Mouse (Mus musculus): ENCODE data around the gene Ubxn2a. TPM values are rescaled to one million over a fixed set of nuclear protein-coding genes. Genes with fewer than 3 reads are reported as not detected.
"Not testable (repeated sequence)": the region's sequence is repeated elsewhere in the genome, so short reads cannot be mapped to it uniquely, and the experiment has no call there.

The Ubxn2a gene
- total and polyA plus RNA-seq, 2 experiments from 2014 or later = 29.0 to 34.9 TPM

DNA sequence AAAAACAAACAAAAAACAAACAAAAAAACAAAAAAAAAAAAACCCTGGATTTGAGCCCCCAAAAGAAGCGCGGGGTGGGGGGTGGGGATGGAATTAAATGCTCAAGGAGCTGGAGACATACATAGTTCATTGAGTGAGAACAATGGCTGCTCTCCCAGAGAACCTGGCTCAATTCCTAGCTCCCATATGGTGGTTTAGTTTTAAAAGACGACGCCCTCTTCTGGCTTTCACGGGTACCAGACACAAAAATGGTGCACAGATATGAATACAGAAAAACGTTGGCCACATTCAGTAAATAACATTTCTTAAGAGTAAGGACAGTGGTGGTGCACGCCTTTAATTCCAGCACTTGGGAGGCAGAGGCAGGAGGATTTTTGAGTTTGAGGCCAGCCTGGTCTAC, 1.6 kb downstream of the Ubxn2a start:
- no peaks in the 10 kb centered on the region for H3K27me3 ChIP-seq (ENCODE audit: insufficient read depth, low read length)
- H3K9ac ChIP-seq = no peak overlapping the region
- H3K27ac ChIP-seq (ENCODE audit: low read depth, low read length) = no peak overlapping the region
- H3K36me3 ChIP-seq (ENCODE audit: insufficient read depth) = no peaks in the 10 kb centered on the region
- H3K4me2 ChIP-seq (ENCODE audit: low read depth) = peak overlapping the region; percentile 74; the same call in 1 of the 2 replicates
- DNase-seq (peak; percentile 24), ATAC-seq (no peak)
- H3K4me3 ChIP-seq (ENCODE audit: low read depth, low read length) = no peak overlapping the region
- WGBS = 56% methylated on average over 7 of the region's 7 CpGs
- no peaks in the 10 kb centered on the region for H3K9me3 ChIP-seq (ENCODE audit: low read length)
- TF ChIP-seq CTCF (IDR thresholded peaks at IDR 0.05; ENCODE audit: low read depth) = 0 out of 2 replicates have a peak, but pooled peaks have one; percentile 9
- H3K4me1 ChIP-seq (ENCODE audit: insufficient read depth) = 0 out of 2 replicates have a peak, but pooled peaks cover 4% of the 10 kb centered on the region

DNA sequence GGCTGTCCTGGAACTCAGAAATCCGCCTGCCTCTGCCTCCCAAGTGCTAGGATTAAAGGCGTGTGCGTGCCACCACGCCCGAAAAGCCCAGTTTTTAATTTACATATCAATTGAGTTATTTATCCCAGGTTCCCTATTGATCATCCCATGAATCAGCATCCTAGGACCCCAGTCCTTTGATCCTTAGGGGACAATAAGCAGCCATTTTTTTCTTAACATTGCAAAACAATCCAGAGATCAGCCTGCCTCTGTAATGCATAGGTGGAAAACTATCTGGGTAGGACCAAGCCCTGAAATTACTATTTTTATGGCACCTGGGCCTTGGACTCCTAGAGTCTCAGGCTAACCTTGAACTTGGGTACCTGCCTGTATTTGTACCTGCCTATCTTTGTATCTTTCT, 9.5 kb downstream of the Ubxn2a start:
- TF ChIP-seq CTCF (IDR thresholded peaks at IDR 0.05; ENCODE audit: low read depth) = no peak
- H3K9me3 ChIP-seq (ENCODE audit: low read length) = no peaks in the 10 kb centered on the region
- ATAC-seq = no peak
- H3K27me3 ChIP-seq (ENCODE audit: insufficient read depth, low read length) = no peaks in the 10 kb centered on the region
- H3K9ac ChIP-seq = no peak overlapping the region
- no peak overlapping the region for H3K4me2 ChIP-seq (ENCODE audit: low read depth)
- no peak overlapping the region for H3K27ac ChIP-seq (ENCODE audit: low read depth, low read length)
- WGBS = 93% methylated on average over 5 of the region's 5 CpGs
- DNase-seq = no peak
- H3K4me1 ChIP-seq (ENCODE audit: insufficient read depth) = no peaks in the 10 kb centered on the region
- H3K4me3 ChIP-seq (ENCODE audit: low read depth, low read length) = no peak overlapping the region
- H3K36me3 ChIP-seq (ENCODE audit: insufficient read depth) = peaks cover 1% of the 10 kb centered on the region; the same call in 1 of the 2 replicates

DNA sequence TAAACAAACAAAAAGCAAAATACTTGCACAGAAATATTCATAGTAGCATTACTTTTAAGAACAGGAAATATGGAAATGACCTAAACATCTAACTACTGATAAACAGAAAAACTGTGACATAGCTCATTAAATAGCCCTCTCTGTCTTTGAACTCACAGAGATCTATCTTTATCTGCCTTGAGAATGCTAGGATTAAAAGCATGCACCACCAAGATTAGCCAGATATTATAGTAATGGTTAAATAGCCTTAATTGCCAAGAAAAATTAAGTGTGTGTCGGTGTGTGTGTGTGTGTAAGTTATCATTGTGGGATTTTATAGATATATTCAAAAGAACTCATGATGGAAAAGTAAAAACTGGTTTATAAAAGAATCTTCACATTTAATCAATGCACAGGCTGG, 17.6 kb downstream of the Ubxn2a start:
- Histone ChIP-seq H3K36me3 (ENCODE audit: insufficient read depth) (peaks cover 10% of the 10 kb centered on the region; the same call in 1 of the 2 replicates), H3K27me3 (ENCODE audit: insufficient read depth, low read length) (no peaks in the 10 kb centered on the region), H3K9me3 (ENCODE audit: low read length) (no peaks in the 10 kb centered on the region), H3K4me3 (ENCODE audit: low read depth, low read length) (no peak overlapping the region), H3K9ac (no peak overlapping the region), H3K4me1 (ENCODE audit: insufficient read depth) (no peaks in the 10 kb centered on the region), H3K4me2 (ENCODE audit: low read depth) (no peak overlapping the region), H3K27ac (ENCODE audit: low read depth, low read length) (no peak overlapping the region)
- ATAC-seq (no peak), DNase-seq (no peak)
- TF ChIP-seq CTCF (IDR thresholded peaks at IDR 0.05; ENCODE audit: low read depth) = no peak
- 93% methylated on average over 1 of the region's 1 CpGs for WGBS

DNA sequence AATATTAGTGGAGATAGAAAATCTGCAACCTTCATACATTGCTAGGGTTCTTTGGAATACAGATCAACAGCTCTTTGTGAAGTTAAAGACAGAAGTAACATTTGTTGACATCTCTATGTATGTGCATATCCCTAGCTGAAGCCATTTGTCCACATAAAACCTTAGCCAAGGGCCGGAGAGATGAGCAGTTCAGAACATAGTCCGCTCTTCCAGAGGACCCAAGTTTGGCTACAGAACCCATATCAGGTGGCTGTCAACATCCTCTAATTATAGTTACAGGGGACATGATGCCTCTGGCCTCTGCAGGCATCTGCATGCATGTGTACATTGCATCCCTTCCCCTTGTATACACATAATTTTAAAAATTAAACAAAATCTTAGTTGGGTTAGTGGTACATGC, 18.3 kb downstream of the Ubxn2a start:
- Histone ChIP-seq H3K4me3 (ENCODE audit: low read depth, low read length) (no peak overlapping the region), H3K36me3 (ENCODE audit: insufficient read depth) (peaks cover 12% of the 10 kb centered on the region; the same call in 1 of the 2 replicates), H3K9ac (no peak overlapping the region), H3K4me2 (ENCODE audit: low read depth) (no peak overlapping the region), H3K9me3 (ENCODE audit: low read length) (no peaks in the 10 kb centered on the region), H3K4me1 (ENCODE audit: insufficient read depth) (no peaks in the 10 kb centered on the region), H3K27ac (ENCODE audit: low read depth, low read length) (no peak overlapping the region), H3K27me3 (ENCODE audit: insufficient read depth, low read length) (no peaks in the 10 kb centered on the region)
- DNase-seq (no peak), ATAC-seq (no peak)
- TF ChIP-seq CTCF (IDR thresholded peaks at IDR 0.05; ENCODE audit: low read depth) = no peak
- 93% methylated on average over 2 of the region's 2 CpGs for WGBS

DNA sequence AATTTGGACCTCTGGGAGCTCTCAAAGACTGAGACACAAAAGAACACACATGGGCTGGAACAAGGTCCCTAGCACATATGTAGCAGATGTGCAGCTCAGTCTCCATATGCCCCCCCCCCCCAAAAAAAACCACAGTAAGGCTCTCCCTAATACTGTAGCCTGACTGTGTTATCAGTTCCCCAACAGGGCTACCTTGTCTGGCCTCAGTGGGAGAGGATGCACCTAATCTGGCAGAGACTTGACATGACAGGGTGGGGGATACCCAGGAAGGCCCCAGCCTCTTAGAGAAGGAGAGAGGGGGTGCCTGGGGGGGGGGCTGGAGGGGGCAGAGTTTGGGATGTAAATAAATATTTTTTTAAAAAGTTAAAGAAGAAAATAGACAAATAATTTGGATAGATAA, 18.8 kb downstream of the Ubxn2a start:
- Histone ChIP-seq H3K36me3 (ENCODE audit: insufficient read depth) (peaks cover 14% of the 10 kb centered on the region; the same call in 1 of the 2 replicates), H3K9me3 (ENCODE audit: low read length) (no peaks in the 10 kb centered on the region), H3K9ac (no peak overlapping the region), H3K27ac (ENCODE audit: low read depth, low read length) (no peak overlapping the region), H3K27me3 (ENCODE audit: insufficient read depth, low read length) (no peaks in the 10 kb centered on the region), H3K4me3 (ENCODE audit: low read depth, low read length) (no peak overlapping the region), H3K4me2 (ENCODE audit: low read depth) (no peak overlapping the region), H3K4me1 (ENCODE audit: insufficient read depth) (no peaks in the 10 kb centered on the region)
- TF ChIP-seq CTCF (IDR thresholded peaks at IDR 0.05; ENCODE audit: low read depth) = no peak
- ATAC-seq (no peak), DNase-seq (no peak)

DNA sequence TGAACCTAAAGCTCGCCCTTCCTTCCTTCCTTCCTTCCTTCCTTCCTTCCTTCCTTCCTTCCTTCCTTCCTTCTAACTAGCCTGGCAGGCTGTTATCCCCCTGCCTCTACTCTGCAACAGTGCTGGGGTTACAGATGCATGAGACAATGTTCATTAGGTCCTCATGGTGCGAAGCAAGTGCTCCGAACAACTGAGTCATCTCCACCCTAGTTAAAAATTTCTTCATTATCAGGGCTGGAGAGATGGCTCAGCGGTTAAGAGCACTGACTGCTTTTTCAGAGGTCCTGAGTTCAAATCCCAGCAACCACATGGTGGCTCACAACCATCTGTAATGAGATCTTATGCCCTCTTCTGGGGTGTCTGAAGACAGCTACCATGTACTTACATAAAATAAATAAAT, 20.9 kb downstream of the Ubxn2a start:
- 96% methylated on average over 4 of the region's 4 CpGs for WGBS
- not testable (repeated sequence) for H3K9me3 ChIP-seq (ENCODE audit: low read length); DNase-seq; H3K4me2 ChIP-seq (ENCODE audit: low read depth); H3K4me1 ChIP-seq (ENCODE audit: insufficient read depth); H3K27ac ChIP-seq (ENCODE audit: low read depth, low read length); H3K27me3 ChIP-seq (ENCODE audit: insufficient read depth, low read length); H3K9ac ChIP-seq; H3K4me3 ChIP-seq (ENCODE audit: low read depth, low read length); ATAC-seq
- H3K36me3 ChIP-seq (ENCODE audit: insufficient read depth) = peaks cover 22% of the 10 kb centered on the region

DNA sequence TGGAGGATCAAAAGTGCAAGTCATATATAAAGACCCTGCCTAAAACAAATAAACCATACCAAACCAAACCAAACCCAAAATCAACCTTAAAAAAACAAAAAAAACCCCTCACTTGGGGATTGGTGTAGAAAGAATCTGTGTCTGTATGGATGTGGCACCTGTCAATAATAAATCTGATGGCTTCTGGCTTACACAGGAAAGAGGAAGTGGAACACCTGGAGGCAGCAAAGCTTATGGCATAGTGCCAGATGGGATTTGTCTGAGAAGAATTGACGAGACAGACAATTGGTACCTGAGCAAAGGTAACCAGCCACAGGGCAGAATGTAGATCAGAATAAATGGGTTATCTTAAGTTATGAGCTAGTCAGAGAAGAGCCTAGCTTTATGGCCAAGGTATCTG, 22.4 kb downstream of the Ubxn2a start:
- ATAC-seq (no peak), DNase-seq (no peak)
- Histone ChIP-seq H3K4me3 (ENCODE audit: low read depth, low read length) (no peak overlapping the region), H3K27me3 (ENCODE audit: insufficient read depth, low read length) (no peaks in the 10 kb centered on the region), H3K9me3 (ENCODE audit: low read length) (no peaks in the 10 kb centered on the region), H3K27ac (ENCODE audit: low read depth, low read length) (no peak overlapping the region), H3K36me3 (ENCODE audit: insufficient read depth) (peaks cover 26% of the 10 kb centered on the region), H3K4me1 (ENCODE audit: insufficient read depth) (no peaks in the 10 kb centered on the region), H3K9ac (no peak overlapping the region), H3K4me2 (ENCODE audit: low read depth) (no peak overlapping the region)
- TF ChIP-seq CTCF (IDR thresholded peaks at IDR 0.05; ENCODE audit: low read depth) = no peak
- WGBS = 56% methylated on average over 1 of the region's 1 CpGs

DNA sequence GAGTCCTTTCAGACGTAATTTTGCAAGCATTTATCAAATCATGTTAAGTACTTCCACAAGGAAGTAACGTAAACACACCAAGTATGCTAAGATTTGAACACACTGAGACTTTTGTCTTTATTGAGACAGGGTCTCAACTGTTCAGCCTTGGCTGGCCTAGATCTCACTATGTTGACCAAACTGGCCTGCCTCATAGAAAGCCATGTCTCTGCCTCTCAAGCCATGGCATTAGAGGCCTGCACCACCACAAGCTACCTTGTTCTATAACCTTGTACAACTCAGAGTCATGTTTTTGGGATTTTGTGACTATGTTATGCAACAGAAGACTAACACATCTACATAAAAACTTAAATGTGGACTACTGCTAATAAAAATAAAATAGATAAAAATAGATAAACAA, 25.4 kb downstream of the Ubxn2a start:
- ATAC-seq (no peak), DNase-seq (no peak)
- peaks cover 34% of the 10 kb centered on the region for H3K36me3 ChIP-seq (ENCODE audit: insufficient read depth)
- 95% methylated on average over 2 of the region's 2 CpGs for WGBS
- no peaks in the 10 kb centered on the region for H3K27me3 ChIP-seq (ENCODE audit: insufficient read depth, low read length)
- no peak overlapping the region for H3K9ac ChIP-seq
- H3K27ac ChIP-seq (ENCODE audit: low read depth, low read length) = no peak overlapping the region
- no peaks in the 10 kb centered on the region for H3K4me1 ChIP-seq (ENCODE audit: insufficient read depth)
- H3K4me2 ChIP-seq (ENCODE audit: low read depth) = no peak overlapping the region
- no peak for TF ChIP-seq CTCF (IDR thresholded peaks at IDR 0.05; ENCODE audit: low read depth)
- H3K9me3 ChIP-seq (ENCODE audit: low read length) = no peaks in the 10 kb centered on the region
- no peak overlapping the region for H3K4me3 ChIP-seq (ENCODE audit: low read depth, low read length)

Data from forebrain, postnatal 0 days (tissue).